Mouse (Mus musculus): Measurements from ENCODE around the gene Naa20.

Gene Naa20

DNA sequence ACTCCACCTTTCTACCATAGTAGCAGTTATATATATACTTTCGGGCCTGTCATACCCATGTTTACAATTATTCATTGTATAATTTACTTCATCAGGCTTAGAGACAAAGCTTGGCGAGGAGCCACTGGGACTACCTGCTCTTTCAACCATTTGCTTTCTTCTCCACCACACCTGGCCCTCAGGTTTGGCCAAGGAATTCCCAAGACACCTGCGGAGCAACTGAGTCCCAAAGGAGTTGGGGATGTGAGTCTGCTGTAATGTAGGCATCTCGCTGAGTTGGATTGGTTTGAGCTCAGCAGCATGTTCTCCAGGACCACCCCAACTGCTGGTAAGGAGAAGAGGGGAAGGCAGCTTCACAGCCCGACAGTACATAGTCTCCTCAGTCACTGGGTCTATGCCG lies at the start of gene Naa20:
Gene Naa20 (plus strand): TSS at position 239 of the 400 bp plus-strand sequence.
- DNase-seq = no peak

DNA sequence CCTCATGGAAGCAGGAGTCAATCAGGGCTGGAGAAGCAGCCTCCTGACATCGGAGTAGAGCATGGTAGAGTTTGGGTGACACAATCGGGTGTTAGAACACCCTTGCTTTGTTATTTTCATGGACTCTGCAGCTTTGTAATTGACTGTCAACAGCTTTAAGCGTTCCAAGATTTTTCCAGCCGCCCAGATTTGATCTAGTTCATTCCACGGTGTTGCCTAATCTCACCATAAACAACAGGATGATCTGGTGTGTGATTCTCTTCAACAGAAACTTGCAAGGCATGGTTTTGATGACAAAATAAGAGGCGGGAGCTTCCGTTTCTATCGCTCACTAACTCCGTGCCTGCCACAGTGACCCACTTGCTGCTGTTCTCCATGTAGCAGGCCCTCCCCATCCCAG lies 46.1 kb upstream of the Naa20 start:
- no peak for DNase-seq

DNA sequence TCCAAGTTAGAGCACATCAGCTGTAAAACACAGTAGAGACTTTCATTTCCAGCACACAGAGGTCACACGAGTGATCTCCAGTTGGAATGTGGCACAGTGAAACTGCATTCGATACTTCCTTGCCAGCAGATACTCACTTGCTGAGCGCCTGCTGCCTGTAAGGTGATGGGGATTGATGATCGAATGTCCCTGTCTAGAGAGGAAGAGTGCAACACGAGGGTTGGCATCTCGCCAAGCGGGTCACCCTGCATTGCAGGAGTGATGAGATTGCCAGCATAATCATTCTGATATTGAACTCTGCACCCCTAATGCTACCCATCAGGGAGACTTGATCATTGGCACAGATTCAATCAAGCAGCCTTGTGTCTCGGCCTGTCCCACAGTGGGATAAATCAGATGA lies 44.0 kb upstream of the Naa20 start:
- peak in 1 of 2 experiments; percentile 26 for DNase-seq

- DNase-seq = peak; percentile 35 to 36
These were observed 42.4 kb upstream of the Naa20 start for GRCm38 (mm10) chr2:145859442-145859931.

DNA sequence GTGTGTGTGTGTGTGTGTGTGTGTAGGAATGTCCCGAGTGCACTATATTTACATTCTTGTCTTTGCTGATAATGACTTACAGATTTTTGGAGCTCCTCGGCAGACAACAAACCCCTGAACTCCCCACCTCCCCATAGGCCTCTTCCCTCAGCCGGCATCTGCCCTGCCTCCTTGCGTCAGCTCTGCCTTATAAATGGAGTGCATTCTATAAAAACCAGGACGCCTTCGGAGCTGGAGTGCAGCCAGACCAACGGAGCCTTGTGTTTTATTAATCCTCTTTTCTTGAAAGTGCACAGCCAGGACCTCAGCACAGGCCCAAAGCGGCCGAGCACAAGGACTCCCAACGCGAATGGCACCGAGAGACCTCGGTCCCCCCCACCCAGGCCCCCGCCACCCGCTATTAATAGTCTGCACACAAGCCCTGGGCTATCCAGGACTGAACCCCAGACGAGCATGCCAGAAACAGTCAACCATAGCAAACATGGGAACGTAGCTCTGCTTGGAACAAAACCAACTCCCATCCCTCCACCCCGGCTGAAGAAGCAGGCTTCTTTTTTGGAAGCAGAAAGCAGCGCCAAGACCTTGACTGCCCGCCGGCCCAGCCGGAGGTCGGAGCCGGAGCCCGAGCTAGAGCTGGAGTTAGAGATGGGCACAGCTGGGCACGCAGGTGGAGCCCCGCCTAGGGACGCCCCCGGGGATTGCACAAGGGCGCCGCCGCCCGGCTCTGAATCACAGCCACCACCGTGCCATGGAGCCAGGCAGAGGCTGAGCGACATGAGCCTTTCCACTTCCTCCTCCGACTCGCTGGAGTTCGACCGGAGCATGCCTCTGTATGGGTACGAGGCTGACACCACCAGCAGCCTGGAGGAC lies 41.7 kb upstream of the Naa20 start:
- peak; percentile 76 to 79 for DNase-seq

DNA sequence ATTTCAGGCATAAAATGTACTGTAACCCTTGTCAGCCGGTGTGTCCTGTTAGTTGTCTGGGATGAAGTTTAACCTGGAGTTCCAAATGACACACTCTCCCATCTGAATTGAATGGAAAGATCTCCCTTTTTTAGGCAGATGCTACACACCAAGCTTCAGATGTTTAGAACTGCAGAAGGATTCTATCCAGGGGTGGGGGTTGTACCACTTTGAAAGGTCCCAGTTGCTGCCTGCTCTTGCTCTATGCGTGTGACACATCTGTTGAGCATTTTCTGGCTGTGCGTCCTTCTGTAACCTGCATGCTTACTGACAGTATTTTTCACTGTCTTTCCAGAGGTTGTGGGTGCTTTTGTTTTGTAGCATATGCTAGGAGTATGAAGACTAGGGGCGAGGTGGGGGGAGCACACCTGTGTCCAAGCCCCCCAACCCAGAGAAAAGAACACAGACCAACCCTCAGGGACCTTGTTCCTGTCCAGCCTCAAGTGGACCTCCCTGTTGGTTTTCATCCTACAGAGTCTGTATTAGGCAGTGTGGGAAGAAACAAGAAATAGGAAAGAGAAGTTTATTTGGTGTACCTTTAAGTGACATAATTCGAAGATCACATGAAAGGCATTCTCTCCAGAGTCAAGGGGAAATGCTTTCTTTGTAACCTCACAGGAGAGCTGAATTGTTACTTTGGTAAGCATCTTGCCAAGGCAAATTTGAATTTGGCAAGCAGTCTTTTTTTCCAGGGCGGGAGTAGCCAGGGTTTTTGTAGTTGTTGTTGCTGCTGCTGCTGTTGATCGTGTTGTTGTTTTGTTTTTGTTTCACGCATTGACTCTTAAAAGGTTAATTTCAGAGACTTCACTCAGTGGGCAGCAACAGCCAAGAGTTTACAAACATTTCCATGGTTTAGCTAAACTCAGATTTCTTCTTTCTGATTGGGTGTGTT lies 40.4 kb upstream of the Naa20 start:
- no peak for DNase-seq

GRCm38 (mm10) chr2:145862206-145862817 lies 39.6 kb upstream of the Naa20 start:
- DNase-seq = no peak

- no peak for DNase-seq
These were observed 36.6 kb upstream of the Naa20 start for GRCm38 (mm10) chr2:145865344-145865743.

GRCm38 (mm10) chr2:145866238-145866637 lies 35.7 kb upstream of the Naa20 start:
- no peak for DNase-seq

GRCm38 (mm10) chr2:145866695-145867449 lies 35.0 kb upstream of the Naa20 start:
- no peak for DNase-seq

DNA sequence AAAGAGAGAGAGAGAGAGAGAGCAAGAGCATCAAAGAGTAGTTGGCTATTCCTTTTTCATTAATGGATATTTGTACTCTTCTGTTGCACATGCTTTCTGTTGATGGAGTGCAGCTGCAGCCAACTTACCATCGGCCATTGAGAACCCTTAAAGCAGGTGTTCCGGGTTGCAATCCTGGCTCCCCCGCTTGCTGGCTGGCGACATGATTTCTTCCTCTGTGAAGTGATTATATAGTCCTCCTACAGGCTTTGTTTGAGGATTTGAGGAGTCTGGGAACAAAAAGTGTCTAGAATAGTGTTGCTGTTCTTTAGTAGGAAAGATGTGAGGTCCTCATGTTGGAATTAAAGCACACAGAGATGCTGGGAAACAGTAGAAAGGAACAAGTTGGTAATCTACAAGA lies 30.6 kb upstream of the Naa20 start:
- DNase-seq = no peak

GRCm38 (mm10) chr2:145872099-145872498 lies 29.8 kb upstream of the Naa20 start:
- DNase-seq = no peak

DNA sequence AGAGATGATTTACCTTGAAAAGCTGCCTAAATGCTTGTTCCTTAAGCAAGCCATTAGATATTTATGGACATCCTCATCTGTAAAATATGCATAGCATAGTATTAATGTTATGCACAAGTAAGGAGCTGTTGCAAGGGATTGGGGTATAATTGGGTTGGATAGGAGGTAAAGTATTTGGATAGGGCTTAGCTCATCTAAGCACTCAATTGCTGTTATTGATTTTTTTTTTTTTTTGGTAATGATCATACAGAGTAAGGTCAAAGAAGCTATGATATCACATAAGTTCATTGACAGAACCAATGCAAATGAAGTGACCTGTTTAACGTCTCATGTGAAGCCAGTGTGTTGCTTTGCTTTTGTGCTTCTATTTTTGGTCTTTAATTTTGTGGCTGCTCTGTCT lies 27.9 kb upstream of the Naa20 start:
- DNase-seq = no peak

GRCm38 (mm10) chr2:145874879-145875482 lies 26.9 kb upstream of the Naa20 start:
- no peak for DNase-seq

GRCm38 (mm10) chr2:145877191-145877590 lies 24.7 kb upstream of the Naa20 start:
- no peak for DNase-seq

GRCm38 (mm10) chr2:145880887-145881747 lies 20.8 kb upstream of the Naa20 start:
- peak in 1 of 2 experiments; percentile 25 for DNase-seq

DNA sequence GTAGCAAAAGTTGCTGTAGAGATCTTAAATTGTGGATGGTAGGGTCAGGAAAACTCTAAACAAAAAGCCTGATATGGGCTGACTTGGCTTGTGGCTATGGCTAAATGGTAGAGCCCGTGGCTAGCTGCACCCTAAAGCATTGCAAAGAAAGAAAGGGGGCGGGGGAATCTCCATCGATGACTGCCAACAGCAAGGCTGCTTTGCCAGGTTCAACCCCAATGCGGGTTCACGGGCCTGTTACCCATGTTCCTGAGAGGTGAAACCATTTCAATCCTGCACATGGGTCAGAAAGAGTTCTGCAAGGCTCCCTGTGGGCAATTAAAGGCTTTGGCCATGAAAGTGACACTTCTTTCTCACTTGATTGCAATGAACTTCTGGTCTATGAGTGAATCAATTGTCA lies 20.0 kb upstream of the Naa20 start:
- DNase-seq = no peak

DNA sequence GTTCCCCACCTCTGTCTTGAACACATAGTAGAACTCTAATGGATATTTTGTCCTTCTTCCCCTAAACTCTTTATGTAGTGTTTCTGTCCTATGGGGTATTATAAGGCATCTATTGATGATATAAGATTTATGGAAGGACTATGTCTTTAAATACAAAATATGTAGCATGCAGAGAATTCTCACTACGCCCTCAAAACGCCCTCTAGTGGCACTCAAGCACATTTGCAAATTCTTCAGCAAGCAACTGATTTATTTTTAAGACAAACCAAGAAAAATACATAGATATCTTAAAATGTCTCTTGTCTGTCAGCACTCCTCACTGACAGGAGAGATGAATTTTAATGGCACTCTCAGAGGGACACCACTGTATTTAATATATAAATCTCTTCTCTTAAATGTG lies 19.5 kb upstream of the Naa20 start:
- DNase-seq = no peak

DNA sequence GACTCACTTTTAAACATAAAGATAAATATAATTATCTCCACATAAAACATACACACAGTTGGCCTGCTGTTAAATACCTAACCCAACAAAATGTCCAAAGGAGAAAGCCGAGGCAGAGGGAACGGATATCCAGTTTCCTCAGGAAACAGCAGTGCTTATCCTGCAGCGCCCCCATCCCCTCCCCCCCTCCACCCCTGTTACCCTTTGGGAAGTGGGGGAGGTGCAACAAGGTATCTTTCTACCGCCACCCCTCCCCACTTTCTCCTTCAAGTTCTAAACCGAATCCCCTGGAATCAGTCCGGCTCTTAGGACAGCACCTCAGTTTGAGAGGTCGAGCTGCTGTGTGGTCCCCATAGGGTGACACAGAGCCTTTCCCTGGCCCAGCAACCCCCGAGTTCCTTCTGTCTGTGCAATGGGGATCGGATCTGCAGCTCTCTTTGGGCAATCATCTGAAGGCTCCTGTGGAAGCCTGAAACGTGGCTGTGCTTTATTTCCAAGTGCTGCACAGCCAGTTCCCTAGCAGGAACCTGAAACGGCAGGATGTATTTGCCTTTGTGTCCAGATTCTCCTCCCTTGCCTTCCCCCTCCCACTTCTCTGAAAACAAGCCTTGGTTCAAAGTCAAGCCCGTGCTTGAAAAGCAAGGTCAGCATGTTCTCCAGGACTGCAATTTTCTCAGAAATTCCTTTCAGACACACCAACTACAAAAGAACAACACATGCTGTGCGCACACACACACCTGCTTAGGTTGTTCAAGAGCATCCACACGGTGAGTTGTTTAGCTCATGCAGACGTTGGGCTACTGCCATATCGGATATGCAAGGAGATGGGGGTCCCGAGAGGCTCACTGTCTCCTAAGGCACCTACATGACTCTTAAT lies 17.6 kb upstream of the Naa20 start:
- no peak for DNase-seq
